Mouse (Mus musculus): ENCODE data around the gene Ccnc. TPM values are rescaled to one million over a fixed set of nuclear protein-coding genes. Genes with fewer than 3 reads are reported as not detected.
"Not testable (repeated sequence)": the region's sequence is repeated elsewhere in the genome, so short reads cannot be mapped to it uniquely, and the experiment has no call there.

Ccnc gene
- polyA plus RNA-seq, 1 experiment from 2014 or later = 63.7 TPM

- H3K27ac ChIP-seq = peak overlapping the region; percentile 76
- 1% methylated on average over 50 of the region's 51 CpGs for WGBS
- peaks cover 39% of the 10 kb centered on the region for H3K4me1 ChIP-seq
- no peaks in the 10 kb centered on the region for H3K36me3 ChIP-seq (replicated peaks)
- peak overlapping the region; percentile 63 for H3K9ac ChIP-seq
- ATAC-seq (ENCODE audit: low FRiP score) = peak; percentile 84
- H3K27me3 ChIP-seq = peaks cover 88% of the 10 kb centered on the region
- H3K4me2 ChIP-seq = peak overlapping the region; percentile 86
- no peaks in the 10 kb centered on the region for H3K9me3 ChIP-seq
- peak overlapping the region; percentile 49 for H3K4me3 ChIP-seq (replicated peaks)
Observed at GRCm38 (mm10) chr4:21687783-21688702, 39.5 kb upstream of the Ccnc start.

- Histone ChIP-seq H3K4me3 (replicated peaks) (peak overlapping the region; percentile 49), H3K27ac (peak overlapping the region; percentile 76), H3K9me3 (no peaks in the 10 kb centered on the region), H3K36me3 (replicated peaks) (no peaks in the 10 kb centered on the region), H3K27me3 (peaks cover 88% of the 10 kb centered on the region), H3K4me2 (peak overlapping the region; percentile 86), H3K9ac (peak overlapping the region; percentile 63), H3K4me1 (peaks cover 39% of the 10 kb centered on the region)
- ATAC-seq (ENCODE audit: low FRiP score) = peak; percentile 66
- under 1% methylated on average over 52 of the region's 64 CpGs for WGBS
Observed at GRCm38 (mm10) chr4:21688703-21689200, 38.7 kb upstream of the Ccnc start.

- Histone ChIP-seq H3K4me1 (peaks cover 36% of the 10 kb centered on the region), H3K9ac (no peak overlapping the region), H3K36me3 (replicated peaks) (no peaks in the 10 kb centered on the region), H3K27ac (no peak overlapping the region), H3K4me3 (replicated peaks) (no peak overlapping the region), H3K4me2 (peak overlapping the region; percentile 86), H3K27me3 (peaks cover 85% of the 10 kb centered on the region), H3K9me3 (no peaks in the 10 kb centered on the region)
- 1% methylated on average over 18 of the region's 18 CpGs for WGBS
- ATAC-seq (ENCODE audit: low FRiP score) = peak; percentile 67
Observed at GRCm38 (mm10) chr4:21689492-21689941, 38.0 kb upstream of the Ccnc start.

- H3K4me3 ChIP-seq (replicated peaks) = no peak overlapping the region
- H3K9me3 ChIP-seq = no peaks in the 10 kb centered on the region
- WGBS = 5% methylated on average over 7 of the region's 7 CpGs
- ATAC-seq (ENCODE audit: low FRiP score) = no peak
- H3K4me2 ChIP-seq = peak overlapping the region; percentile 86; the same call in 1 of the 2 replicates
- H3K9ac ChIP-seq = no peak overlapping the region
- H3K27me3 ChIP-seq = peaks cover 85% of the 10 kb centered on the region
- H3K27ac ChIP-seq = no peak overlapping the region
- no peaks in the 10 kb centered on the region for H3K36me3 ChIP-seq (replicated peaks)
- peaks cover 33% of the 10 kb centered on the region for H3K4me1 ChIP-seq
Observed at GRCm38 (mm10) chr4:21690221-21690620, 37.3 kb upstream of the Ccnc start.

GRCm38 (mm10) chr4:21695638-21696254 lies 31.8 kb upstream of the Ccnc start:
- Histone ChIP-seq H3K4me3 (replicated peaks) (no peak overlapping the region), H3K4me2 (no peak overlapping the region), H3K9ac (no peak overlapping the region), H3K9me3 (no peaks in the 10 kb centered on the region), H3K27ac (no peak overlapping the region), H3K27me3 (peaks cover 62% of the 10 kb centered on the region), H3K4me1 (no peaks in the 10 kb centered on the region), H3K36me3 (replicated peaks) (no peaks in the 10 kb centered on the region)
- WGBS = 27% methylated on average over 7 of the region's 7 CpGs
- ATAC-seq (ENCODE audit: low FRiP score) = peak; percentile 51; the same call in 1 of the 2 replicates

- no peak for ATAC-seq (ENCODE audit: low FRiP score)
- Histone ChIP-seq H3K4me3 (replicated peaks) (no peak overlapping the region), H3K4me1 (no peaks in the 10 kb centered on the region), H3K36me3 (replicated peaks) (no peaks in the 10 kb centered on the region), H3K27ac (no peak overlapping the region), H3K9me3 (no peaks in the 10 kb centered on the region), H3K9ac (no peak overlapping the region), H3K4me2 (no peak overlapping the region), H3K27me3 (peaks cover 18% of the 10 kb centered on the region)
- 65% methylated on average over 1 of the region's 1 CpGs for whole genome bisulfite sequencing
Observed at GRCm38 (mm10) chr4:21705046-21705445, 22.5 kb upstream of the Ccnc start.

- no peak overlapping the region for H3K9ac ChIP-seq
- H3K36me3 ChIP-seq (replicated peaks) = no peaks in the 10 kb centered on the region
- H3K27ac ChIP-seq = no peak overlapping the region
- WGBS = 7% methylated on average over 13 of the region's 13 CpGs
- H3K4me2 ChIP-seq = peak overlapping the region; percentile 42
- peak; percentile 39; the same call in 1 of the 2 replicates for ATAC-seq (ENCODE audit: low FRiP score)
- peaks cover 27% of the 10 kb centered on the region for H3K27me3 ChIP-seq
- peak overlapping the region; percentile 21 for H3K4me3 ChIP-seq (replicated peaks)
- no peaks in the 10 kb centered on the region for H3K9me3 ChIP-seq
- H3K4me1 ChIP-seq = peaks cover 8% of the 10 kb centered on the region
Observed at GRCm38 (mm10) chr4:21712147-21712546, 15.4 kb upstream of the Ccnc start.

- H3K36me3 ChIP-seq (replicated peaks) = no peaks in the 10 kb centered on the region
- no peaks in the 10 kb centered on the region for H3K9me3 ChIP-seq
- peak; percentile 10; the same call in 1 of the 2 replicates for ATAC-seq (ENCODE audit: low FRiP score)
- WGBS = 45% methylated on average over 7 of the region's 7 CpGs
- no peak overlapping the region for H3K4me2 ChIP-seq
- no peak overlapping the region for H3K9ac ChIP-seq
- no peak overlapping the region for H3K4me3 ChIP-seq (replicated peaks)
- H3K27me3 ChIP-seq = 0 out of 2 replicates have a peak, but pooled peaks cover 2% of the 10 kb centered on the region
- no peaks in the 10 kb centered on the region for H3K4me1 ChIP-seq
- H3K27ac ChIP-seq = no peak overlapping the region
Observed at GRCm38 (mm10) chr4:21722752-21723334, 4.7 kb upstream of the Ccnc start.

GRCm38 (mm10) chr4:21726912-21727614 lies 438 bp upstream of the Ccnc start:
- Histone ChIP-seq H3K27ac (peak overlapping the region; percentile 86), H3K9me3 (no peaks in the 10 kb centered on the region), H3K9ac (peak overlapping the region; percentile 89), H3K4me3 (replicated peaks) (peak overlapping the region; percentile 81), H3K27me3 (no peaks in the 10 kb centered on the region), H3K36me3 (replicated peaks) (no peaks in the 10 kb centered on the region), H3K4me2 (peak overlapping the region; percentile 74), H3K4me1 (peaks cover 12% of the 10 kb centered on the region)
- 1% methylated on average over 22 of the region's 22 CpGs for WGBS
- peak; percentile 59; the same call in 1 of the 2 replicates for ATAC-seq (ENCODE audit: low FRiP score)

- Histone ChIP-seq H3K4me1 (no peaks in the 10 kb centered on the region), H3K4me3 (replicated peaks) (no peak overlapping the region), H3K27me3 (no peaks in the 10 kb centered on the region), H3K27ac (no peak overlapping the region), H3K9ac (no peak overlapping the region), H3K36me3 (replicated peaks) (peaks cover 34% of the 10 kb centered on the region), H3K4me2 (no peak overlapping the region), H3K9me3 (no peaks in the 10 kb centered on the region)
- WGBS = 97% methylated on average over 4 of the region's 4 CpGs
- ATAC-seq (ENCODE audit: low FRiP score) = no peak
Observed at GRCm38 (mm10) chr4:21739169-21739568, 11.7 kb downstream of the Ccnc start.

GRCm38 (mm10) chr4:21744142-21744541 lies 16.6 kb downstream of the Ccnc start:
- not testable (repeated sequence) for ATAC-seq (ENCODE audit: low FRiP score); H3K4me3 ChIP-seq (replicated peaks); H3K4me1 ChIP-seq; H3K27ac ChIP-seq; H3K9ac ChIP-seq; H3K9me3 ChIP-seq; H3K27me3 ChIP-seq; H3K4me2 ChIP-seq
- peaks cover 19% of the 10 kb centered on the region for H3K36me3 ChIP-seq (replicated peaks)
- WGBS = 95% methylated on average over 8 of the region's 8 CpGs

Data from forebrain, embryonic 12.5 days (tissue).